Mouse (Mus musculus) cerebellum, postnatal 14 days (tissue): ENCODE results near the gene Atp1b1.

Experiments used
- DNase-seq, 2 experiments: peaks; one replicate each; pipeline ENCODE4 v3.0.0; 2021; ENCODE audit warnings: mixed read lengths in 2 of 2

The Atp1b1 gene

DNA sequence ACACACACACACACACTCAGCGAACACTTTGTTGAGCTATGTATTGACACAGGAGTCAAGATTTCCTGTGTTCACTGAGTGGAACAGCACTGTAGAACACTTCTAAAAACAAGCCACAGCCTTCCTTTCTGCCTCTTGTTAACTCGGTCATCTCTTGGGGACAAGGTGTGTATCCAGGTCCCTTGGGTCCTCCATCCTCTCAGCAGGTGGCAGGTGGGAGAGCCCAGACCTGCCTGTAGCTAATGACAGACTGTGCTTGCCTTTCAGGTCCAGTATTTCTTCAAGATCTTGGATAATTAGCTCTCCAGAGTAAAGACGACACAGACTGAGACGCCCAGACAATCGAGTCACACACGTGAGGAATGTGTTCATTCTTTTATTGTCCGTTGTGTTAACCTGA, 21.4 kb downstream of the Atp1b1 start:
- DNase-seq = no peak

DNA sequence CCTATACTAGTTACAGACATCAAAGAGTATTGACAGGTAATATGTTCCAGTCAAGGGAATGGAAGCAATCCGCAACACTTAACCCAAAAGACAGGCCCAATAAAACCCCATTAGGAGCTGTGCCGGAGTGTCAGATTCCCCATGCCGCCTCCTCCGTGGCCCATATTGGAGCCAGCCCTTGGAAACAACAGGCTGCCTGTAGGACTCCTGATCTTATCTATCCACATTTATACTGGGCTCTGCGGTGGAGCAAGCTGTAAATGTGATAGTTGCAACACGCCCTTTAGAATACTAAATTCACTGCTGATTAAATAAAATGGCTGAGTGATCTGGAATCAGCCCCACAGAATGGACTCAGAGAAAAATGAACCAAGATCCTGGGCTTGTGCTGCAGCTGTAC, 24.1 kb downstream of the Atp1b1 start:
- no peak for DNase-seq

DNA sequence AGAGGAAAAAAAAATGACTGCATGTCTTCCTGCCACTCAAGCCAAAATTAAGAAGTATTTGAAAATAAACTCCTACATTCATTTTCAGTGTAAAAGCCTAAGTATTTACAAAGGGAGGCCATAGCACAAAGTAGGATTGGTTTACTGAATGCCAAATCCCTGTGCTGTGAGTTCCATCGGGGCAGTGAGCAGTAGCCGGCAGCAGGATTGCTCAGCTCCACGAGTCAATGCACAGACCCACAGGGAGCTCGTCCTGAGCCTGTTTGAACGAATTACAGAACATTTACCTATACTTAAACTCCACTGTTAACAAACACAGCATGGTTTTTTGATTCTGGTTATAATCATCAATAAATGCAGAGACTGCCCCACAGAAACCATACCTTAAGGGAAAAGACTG, 25.5 kb downstream of the Atp1b1 start:
- no peak for DNase-seq

DNA sequence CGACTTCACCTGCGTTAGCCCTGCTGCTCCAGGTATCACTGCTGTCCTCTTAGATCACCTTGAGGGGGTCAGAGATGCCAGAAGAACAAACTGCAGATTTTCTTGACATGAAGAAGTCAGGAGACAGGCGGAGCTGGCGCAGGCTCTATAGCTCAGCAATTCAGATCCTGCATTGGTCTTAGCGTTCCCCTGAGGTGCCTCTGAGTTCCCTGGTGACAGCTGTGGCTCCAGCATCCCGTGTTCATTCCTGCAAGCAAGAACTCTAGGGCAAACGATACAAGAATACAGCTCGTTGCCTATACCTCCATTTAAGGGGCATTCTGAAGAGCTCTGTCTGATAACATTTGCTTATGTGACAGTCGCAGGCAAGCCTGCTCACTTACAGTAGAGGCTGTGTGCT, 29.5 kb downstream of the Atp1b1 start:
- no peak for DNase-seq

DNA sequence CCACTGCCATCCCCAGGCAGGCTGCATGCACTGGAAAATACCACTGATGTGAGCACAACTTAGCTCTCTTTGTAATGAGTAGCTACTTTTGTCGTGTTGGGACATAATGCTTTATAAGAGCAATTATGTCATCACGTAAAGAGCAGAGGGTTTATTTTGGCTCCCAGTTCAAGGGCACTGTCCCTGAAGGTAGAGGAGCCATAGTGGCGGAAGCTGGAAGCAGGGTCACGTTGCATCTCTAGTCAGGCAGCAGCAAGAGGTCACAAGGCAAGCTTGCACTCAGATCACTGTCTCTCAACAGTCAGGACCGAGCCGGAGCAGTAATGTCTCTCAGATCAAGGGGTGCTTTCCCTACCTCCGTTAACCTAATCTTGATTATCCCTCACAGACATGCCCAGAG, 30.4 kb downstream of the Atp1b1 start:
- no peak for DNase-seq

DNA sequence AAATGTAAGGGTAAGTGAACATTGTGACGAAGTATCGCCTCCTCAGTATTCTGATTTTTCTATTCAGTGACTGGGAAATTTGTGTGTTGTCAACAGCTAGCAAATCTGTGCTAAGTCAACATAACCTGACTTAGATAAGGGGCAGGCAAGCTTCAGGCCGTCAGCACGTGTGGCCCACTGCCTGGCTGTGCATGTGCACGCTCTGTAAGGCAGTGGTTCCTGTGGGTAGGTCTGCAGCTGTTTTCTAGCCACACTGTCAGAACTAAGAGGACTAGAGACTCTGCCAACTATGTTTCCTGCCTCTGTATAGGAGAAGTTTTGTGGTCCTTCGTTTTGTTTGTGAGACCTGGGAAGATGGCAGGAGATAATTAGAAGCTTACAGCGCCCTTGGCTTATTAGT, 31.9 kb downstream of the Atp1b1 start:
- DNase-seq = no peak

DNA sequence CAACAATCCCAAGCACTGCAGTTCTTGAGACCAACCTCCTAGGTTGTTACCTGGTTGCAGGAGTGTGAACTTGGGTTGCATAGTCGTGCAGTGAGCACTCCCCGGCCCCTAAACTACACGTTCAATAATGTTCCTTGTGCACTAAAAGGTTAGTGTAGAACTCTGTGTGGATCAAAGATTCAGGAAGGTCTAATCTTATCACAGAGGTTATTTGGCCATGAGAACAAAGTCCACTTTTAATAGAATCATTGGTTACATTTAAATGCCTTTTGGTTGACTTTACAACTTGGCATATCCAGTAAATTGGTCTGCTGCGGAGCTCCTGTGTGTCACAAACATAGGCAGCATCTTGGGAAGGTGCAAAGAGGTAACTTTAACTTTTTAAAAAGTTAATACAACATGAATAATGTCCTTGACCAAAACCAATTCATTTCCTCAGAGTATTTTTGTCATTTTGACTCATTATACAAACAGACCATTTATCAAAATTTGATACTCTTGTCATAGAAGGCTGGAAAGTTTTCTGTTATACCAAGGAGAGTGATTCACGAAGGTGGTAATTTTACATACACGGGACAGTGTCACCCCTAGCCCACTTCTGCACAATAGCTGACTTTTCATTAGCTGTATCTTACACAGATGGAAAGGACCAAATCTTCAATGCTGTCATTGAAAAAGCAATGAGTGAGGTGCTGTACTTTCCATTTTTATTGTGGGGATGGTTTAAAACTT, 37.4 kb downstream of the Atp1b1 start:
- no peak for DNase-seq

DNA sequence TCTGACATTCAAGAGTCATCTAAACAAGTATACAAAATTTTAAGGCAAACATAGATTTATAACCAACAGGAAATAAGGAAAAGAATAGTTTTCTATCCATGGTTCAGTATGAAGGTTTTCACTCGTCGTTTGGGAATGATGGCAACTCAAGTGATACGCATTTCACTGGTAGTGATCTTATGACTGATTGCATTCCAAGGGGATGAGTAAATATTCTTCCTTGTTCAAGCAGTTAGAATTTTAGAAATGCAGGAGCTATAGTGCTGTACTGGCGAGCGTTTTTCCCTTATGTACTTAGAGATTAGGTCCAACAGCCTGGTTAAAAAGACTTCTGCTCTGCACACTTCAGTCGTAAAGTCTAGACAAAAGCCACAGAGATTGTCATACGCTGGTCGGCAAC, 38.8 kb downstream of the Atp1b1 start:
- no peak for DNase-seq

DNA sequence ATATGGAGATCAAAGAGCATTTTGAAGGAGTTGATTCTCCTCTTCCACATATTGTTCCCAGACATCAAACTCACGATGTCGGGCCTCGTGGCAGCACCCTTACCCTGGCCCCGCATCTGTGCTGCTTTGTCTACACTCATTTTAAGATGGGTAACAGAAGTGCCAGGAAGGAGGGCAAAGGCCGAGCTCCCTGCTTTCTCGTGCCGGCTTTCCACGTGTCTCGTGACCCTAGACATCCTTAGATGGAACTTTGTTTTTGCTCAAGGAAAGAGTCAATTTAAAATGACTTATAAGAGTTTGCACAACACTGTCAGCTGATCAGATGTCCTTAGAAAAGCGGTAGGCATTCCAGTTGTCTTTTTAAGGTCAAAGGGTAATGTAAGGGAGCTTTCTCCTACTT, 39.8 kb downstream of the Atp1b1 start:
- no peak for DNase-seq

DNA sequence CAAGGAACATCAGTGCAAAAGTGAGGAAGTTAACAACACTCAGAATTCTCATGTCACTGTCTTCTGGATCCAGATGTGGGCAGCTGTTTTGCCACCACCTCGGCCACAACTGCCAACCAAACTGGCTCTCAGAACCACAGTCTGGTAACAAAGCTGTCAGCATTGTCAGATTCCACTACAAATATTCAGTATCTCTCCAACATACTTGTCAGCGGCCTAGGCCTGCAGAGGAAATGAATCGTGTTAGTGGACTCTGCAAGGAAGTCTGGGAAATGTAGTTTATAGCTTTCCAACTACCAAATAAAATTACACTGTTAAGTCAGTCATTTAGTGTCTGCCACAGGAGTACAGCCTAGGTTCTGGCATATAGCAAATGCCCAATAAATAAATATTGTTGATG, 40.6 kb downstream of the Atp1b1 start:
- no peak for DNase-seq

DNA sequence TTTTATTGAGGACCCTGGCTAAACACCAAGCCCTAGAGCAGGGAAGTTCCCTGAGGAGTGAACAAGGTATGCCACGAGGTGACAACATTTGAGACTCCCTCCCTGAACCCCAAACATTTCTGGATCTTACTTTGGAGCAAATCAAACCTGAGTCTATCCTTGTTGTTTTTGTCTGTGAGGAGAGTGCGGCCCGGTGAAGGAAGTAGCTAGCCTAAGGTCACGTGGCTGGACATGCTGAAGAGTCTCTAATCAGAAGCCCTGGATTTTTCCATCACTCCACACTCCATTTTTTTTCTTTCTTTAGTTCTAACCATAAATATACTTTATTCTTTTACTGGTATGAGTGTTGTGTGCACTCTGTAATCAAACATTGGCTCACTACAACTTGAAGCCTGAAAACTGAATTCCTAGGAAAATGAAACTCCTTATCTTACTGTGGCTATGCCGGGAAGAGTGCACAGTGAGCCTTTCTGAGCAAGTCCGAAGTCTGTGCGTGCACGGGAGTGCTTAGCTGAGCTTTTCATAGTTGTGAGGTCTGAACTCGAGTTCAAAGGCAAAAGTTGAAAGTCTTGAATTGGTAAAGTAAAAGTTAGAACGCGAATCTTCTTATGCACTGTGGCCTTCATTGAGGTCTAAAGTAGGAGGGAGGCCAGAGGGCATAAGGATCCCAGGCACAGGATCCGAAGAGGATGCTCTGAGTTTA, 41.3 kb downstream of the Atp1b1 start:
- no peak for DNase-seq

DNA sequence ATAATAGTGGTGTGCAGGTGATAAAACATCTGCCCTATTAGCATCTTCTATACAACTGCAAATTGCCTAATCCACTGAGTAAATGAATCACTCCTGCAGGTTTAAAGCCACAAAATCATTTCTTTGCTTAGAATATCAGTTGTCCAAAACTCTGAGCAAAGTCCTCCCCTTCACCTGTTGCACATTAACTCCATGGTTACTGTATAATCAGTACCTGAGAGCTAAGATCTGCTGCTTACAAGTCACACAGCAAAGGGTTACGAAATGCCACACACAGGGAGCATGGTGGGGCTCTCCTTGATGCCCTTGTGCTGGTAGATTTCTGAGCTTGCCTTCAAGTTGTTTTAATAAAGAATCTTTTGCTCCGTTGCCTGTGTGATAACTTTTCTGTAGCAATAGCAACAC, 42.8 kb downstream of the Atp1b1 start:
- DNase-seq = no peak

DNA sequence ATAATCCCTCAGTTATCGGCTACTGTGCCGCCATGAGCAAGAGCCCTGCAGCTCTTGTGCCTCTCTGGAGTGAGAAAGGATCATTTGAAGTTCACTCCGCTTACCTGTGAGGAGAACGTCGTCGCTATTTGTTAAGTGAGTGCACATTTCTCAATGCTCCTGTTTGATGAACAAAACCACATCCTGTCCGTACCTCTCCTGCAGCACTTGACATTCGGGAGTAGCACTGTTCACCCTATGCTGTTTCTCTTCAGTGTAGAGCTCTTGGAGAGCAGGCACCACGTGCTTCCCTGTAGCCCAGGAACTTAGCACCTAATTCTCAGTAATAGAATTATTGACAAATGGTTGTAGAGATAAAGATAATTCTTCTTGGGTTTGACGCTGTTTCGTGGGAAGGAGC, 44.5 kb downstream of the Atp1b1 start:
- no peak for DNase-seq

DNA sequence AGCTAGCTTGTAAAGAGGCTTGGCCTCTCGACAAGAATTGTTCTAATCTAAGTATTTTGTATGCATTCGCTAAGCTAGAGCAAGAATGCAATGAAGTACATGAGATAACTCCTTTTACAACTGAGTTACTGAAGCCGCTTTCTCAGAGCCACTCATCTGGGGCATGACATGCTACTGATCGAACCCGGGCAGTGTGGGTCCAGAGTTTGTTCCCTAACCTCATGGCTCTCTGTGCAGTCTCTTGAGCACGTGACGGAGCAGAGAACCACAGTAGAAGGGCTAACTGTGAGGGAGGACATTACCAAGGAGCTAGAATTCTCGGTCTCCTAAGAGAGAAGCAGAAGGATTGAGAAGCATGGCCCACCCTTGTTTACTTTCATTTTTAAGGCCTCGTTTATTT, 45.2 kb downstream of the Atp1b1 start:
- DNase-seq = no peak

DNA sequence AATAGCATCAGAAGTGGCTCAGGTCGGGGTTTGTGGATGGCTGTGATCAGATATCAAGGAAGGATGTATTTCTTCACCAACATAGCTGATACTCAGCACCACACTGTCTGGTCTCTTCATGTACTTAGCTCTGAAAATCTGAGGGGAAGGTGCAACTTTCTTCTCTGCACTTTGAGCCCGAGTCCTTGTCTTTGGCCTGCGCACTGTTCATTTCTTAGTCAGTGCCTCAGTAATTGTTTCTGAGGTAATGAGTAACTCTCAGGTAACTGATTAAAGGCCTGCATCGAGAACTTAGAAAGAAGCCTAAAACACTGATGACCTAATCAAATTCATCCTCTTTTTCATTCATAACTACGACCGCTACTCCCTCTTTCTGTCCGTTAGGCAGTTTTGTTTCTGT, 46.8 kb downstream of the Atp1b1 start:
- DNase-seq = no peak

DNA sequence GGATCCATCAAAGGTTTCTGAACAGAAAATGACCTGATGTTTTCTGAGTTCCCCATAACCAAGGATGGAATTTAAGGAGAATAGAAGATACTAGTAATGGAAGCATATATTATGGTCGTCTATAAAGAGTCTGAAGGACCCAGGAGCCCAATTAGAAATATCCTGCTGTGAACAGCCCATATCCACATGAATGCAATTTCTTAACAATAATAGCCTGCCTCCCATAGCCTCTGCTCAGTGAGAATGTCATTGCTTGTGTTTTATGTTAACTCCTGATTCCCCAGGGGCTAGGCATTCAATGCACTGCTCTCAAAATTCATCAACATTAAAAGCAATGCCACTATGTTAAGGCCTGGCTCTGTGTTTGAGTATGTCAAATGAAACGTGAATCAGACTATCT, 49.5 kb downstream of the Atp1b1 start:
- no peak for DNase-seq

DNA sequence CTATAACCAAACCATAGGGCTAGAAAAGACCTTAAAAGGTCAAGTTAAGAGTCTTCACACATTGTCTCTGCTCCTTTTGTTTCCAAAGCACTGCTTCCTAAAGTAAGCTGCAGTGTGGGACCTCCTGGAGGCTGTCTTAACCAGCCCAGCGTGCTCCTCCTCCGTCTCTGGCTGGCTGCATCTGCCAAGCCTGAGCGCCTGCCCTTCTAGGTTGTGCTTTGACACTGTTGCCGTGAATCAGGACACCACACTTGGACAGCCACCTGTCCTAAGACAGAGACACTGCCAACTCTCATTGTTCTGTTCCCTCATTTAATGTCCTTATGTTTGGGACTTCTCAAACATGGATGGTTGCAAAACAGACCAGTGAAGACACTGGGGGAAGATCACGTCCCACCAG, 51.6 kb downstream of the Atp1b1 start:
- DNase-seq = no peak

DNA sequence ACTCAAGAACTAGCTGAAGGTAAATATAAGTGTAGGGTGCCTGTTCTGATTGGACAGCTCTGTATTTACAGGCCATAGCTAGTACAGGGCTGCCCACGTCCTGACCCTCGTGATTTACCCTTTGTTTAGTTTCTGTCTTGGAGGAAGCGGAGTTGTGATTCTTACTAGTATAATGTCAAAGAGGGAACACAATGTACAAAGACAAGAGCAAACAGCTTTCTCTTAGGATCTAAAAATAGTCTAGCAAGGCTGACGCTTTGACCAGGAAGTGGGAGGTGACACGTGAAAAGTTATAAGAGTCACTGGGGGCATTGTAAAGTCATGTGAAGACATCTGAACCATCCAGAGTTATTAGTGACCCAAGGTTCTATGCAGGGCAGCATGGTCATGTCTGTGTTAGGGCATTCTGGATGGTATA, 52.8 kb downstream of the Atp1b1 start:
- no peak for DNase-seq

DNA sequence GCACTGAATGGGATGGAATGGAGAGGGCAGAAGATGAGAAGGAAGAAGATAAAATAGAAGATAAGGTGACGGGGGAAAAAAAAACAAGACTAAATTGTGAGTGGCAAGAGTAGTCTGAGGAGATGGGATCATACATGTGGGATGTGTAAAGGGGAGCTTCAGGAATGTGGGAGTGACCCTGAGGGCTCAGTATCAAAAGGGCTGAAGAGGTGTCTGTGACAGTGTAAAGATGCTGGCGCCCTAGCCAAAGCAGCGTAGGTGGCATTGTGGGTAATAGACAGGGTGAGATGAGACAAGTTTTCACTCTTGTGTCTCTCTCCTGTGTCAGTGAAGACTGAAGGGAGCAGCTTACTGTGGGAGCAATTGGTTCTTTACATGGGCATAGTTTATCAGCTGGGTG, 58.6 kb downstream of the Atp1b1 start:
- DNase-seq = no peak

DNA sequence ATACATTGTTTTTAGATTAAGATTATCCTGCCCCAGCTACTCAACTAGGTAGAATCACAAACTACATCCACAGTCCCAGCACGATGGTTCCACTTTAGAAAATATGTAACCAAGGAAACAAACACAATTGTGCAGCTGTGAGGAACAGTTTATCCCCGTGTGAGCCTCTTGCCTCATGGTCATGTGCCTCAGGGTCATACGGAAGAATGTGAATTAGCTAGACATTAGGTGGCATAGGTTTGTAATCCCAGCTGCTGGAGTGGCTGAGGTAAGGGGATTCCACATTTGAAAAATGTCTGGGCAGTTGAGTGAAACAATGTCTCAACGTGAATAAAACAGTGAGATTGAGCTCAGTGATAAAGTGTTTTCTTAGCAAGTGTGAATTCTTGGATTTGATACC, 60.5 kb downstream of the Atp1b1 start:
- no peak for DNase-seq

DNA sequence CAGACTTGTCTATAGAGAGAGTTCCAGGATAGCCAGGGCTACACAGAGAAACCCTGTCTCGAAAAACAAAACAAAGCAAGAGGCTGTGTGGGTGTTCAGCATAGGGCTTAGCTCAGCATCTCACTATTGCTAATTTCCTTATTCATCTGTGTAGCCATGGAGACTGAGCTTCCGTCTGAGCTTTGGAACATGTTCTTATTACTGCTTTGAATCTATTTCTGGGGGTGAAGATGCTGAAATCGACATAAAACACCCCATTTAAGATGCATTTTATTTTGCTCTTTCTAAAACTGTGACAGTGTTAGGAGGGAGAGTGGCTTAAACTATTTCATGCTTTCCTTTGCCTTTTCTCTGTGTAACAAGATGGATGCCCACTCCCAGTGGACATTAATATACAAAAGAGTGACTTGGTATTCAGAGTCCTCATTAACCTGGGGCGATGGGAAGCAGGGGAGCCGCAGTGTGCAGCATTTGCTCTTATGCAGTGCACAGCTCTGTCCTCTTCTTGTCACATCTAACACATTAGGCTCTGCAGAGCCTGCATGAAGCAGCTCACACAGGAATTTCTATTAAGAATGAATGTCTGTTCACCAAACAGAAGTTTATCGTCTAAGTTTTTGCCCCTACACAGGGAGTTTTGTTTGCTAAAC, 62.9 kb downstream of the Atp1b1 start:
- DNase-seq = no peak

DNA sequence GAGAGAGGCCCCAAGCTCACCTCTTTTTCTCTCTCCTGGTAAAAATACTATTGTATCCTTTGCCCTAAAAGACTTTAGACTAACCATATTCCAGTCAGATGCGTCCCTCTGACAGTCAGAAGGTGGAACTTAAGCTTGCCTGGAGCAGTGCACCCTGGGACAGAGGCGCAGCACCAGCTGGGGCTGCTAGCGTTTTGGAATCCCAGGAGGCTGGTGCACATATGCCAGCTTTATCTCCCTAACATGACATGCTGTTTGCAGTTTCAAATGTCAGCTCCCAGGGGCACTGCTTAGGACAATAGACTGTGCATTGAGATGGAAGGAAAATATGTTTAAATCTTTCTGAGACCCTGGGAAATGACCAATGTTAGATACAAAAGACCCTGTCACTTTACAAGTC, 66.0 kb downstream of the Atp1b1 start:
- no peak for DNase-seq

DNA sequence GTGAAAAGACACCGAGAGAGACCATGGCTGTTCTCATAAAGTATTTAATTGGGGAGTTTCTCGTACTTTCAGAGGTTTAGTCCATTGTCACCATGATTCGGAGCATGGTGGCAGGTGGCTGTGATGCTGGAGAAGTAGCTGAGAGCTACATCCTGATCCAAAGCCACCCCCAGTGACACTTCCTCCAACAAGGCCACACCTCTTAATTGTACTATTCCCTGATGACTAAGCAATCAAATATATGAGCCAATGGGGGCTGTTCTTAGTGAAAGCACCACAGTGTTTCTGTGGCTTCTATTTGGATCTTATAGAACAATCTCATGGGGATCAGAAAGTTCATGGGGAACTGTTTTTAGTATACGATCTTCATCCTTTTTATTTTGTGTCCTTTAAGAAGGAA, 68.4 kb downstream of the Atp1b1 start:
- no peak for DNase-seq
